Mouse (Mus musculus) stomach, postnatal 0 days (tissue): Measurements from ENCODE around the gene Zfp120.

ENCODE experiments used
- CTCF ChIP-seq: IDR thresholded peaks from 2 replicates; pipeline ENCODE4 v1.5.1; 2016; ENCODE audit warnings: antibody characterized with exemption, low read depth, mild to moderate bottlenecking, moderate library complexity
- EP300 ChIP-seq: optimal IDR thresholded peaks from 2 replicates; pipeline ENCODE3; 2016; ENCODE audit warnings: antibody characterized with exemption

DNA sequence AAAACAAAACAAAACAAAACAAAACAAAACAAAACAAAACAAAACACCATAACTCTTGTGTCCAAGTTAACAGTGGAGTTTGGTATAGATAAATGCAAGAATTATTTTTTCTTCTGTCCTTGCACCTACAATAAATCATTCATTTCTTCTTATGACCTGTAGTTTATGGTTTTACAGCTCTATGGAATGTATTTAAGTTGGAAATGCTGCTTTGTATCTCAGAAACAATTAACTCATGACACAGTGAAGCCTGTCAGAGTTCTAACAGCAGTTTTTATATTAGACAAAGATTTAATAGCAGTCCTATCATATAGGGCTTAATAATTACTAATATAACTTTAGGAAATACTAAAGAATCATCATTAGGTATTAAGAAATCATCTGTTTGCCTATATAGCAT is 37.3 kb upstream of the Zfp120 start:
- TF ChIP-seq CTCF = no peak
- no peak for TF ChIP-seq EP300
